Mouse (Mus musculus) stomach, postnatal 0 days (tissue): ENCODE results near the gene Traf3ip1. TPM values are rescaled to one million over a fixed set of nuclear protein-coding genes. Genes with fewer than 3 reads are reported as not detected.
"Not testable (repeated sequence)": the region's sequence is repeated elsewhere in the genome, so short reads cannot be mapped to it uniquely, and the experiment has no call there.

Experiments
- ATAC-seq: fragments of 200-750 bp; cut with Nextera tagmentation; 2 replicates; pipeline ENCODE4 v1.8.0; 2017; ENCODE audit not compliant: low FRiP score, low TSS enrichment
- DNase-seq: peaks from one replicate; pipeline ENCODE4 v3.0.0-alpha.2; 2016; ENCODE audit warnings: low spot score
- H3K27ac ChIP-seq: fragments of 300-500 bp; sonication (generic); replicated peaks from 2 replicates; pipeline ENCODE4 v1.5.1; 2014; ENCODE audit warnings: mild to moderate bottlenecking, control low read depth
- H3K27me3 ChIP-seq: fragments of 300-500 bp; sonication (generic); 2 replicates; pipeline ENCODE4 v1.6.1; 2014; ENCODE audit warnings: low read length; ENCODE audit not compliant: control insufficient read depth, insufficient read depth
- H3K36me3 ChIP-seq: fragments of 300-500 bp; sonication (generic); 2 replicates; pipeline ENCODE4 v1.6.1; 2014; ENCODE audit warnings: low read length, mixed read lengths; ENCODE audit not compliant: control insufficient read depth, insufficient read depth
- H3K4me1 ChIP-seq: fragments of 300-500 bp; sonication (generic); replicated peaks from 2 replicates; pipeline ENCODE4 v1.6.1; 2014; ENCODE audit warnings: antibody characterized with exemption; ENCODE audit not compliant: control insufficient read depth, insufficient read depth
- H3K4me2 ChIP-seq: fragments of 300-500 bp; sonication (generic); replicated peaks from 2 replicates; pipeline ENCODE4 v1.6.1; 2014; ENCODE audit warnings: low read depth, mild to moderate bottlenecking, control low read depth, moderate library complexity
- H3K4me3 ChIP-seq: fragments of 300-500 bp; sonication (generic); 2 replicates; pipeline ENCODE4 v1.5.1; 2014; ENCODE audit warnings: low read depth, low read length, control low read depth
- H3K9ac ChIP-seq: fragments of 300-500 bp; sonication (generic); 2 replicates; pipeline ENCODE4 v1.6.1; 2014; ENCODE audit warnings: mild to moderate bottlenecking, low read length, control low read depth, mixed read lengths
- H3K9me3 ChIP-seq: fragments of 300-500 bp; sonication (generic); 2 replicates; pipeline ENCODE4 v1.6.1; 2016; ENCODE audit warnings: low read length; ENCODE audit not compliant: control insufficient read depth
- CTCF ChIP-seq: IDR thresholded peaks from 2 replicates; pipeline ENCODE4 v1.5.1; 2016; ENCODE audit warnings: antibody characterized with exemption, low read depth, mild to moderate bottlenecking, moderate library complexity
- EP300 ChIP-seq: optimal IDR thresholded peaks from 2 replicates; pipeline ENCODE3; 2016; ENCODE audit warnings: antibody characterized with exemption
- WGBS: fragments of 180-500 bp; shearing (Covaris S2); extraction: QIAGEN DNeasy Blood & Tissue Kit; methylation state at CpG from one replicate; pipeline ENCODE4 v1.1.7; 2014; 5-methylcytosine and 5-hydroxymethylcytosine counted together
- polyA plus RNA-seq: library from polyadenylated mRNA; unstranded; fragments of >200 nt; fragmentation: Nextera tagmentation; extraction: Ambion mirVana; gene quantifications from 2 replicates; pipeline ENCODE4 v1.2.1, GENCODE M21; 2015

Gene Traf3ip1
- polyA plus RNA-seq, 1 experiment from 2014 or later, result 3.0 TPM

DNA sequence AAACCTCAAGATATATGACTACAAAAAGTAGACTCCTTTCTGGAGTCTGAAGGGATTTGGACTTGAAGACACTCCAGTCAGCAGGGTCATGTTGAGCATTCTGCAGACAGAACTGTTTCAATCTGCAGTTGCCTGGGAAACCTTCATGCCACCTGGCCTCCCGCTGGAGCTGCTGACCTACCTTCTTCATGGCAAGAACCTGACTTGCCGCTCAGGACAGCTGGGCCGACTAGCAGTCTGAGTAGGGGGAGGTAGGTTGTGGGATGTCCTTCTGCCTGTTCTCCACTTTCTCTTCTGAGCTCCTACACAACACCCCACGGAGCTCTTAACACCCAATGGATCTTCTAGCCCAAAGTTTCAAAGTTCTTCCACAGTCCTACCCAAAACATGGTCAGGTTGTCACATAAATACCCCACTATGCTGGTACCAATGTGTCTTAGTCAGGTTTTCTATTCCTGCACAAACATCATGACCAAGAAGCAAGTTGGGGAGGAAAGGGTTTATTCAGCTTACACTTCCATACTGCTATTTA lies 24.5 kb upstream of the Traf3ip1 start:
- H3K27me3 ChIP-seq, result no peaks in the 10 kb centered on the region
- no peak overlapping the region for H3K4me2 ChIP-seq
- no peak overlapping the region for H3K27ac ChIP-seq
- H3K36me3 ChIP-seq, result no peaks in the 10 kb centered on the region
- H3K4me3 ChIP-seq, result no peak overlapping the region
- H3K9me3 ChIP-seq, result no peaks in the 10 kb centered on the region
- no peak for ATAC-seq
- 84% methylated on average over 4 of the region's 4 CpGs for WGBS
- H3K4me1 ChIP-seq, result no peaks in the 10 kb centered on the region
- no peak for DNase-seq
- no peak overlapping the region for H3K9ac ChIP-seq
- TF ChIP-seq CTCF, result no peak
- TF ChIP-seq EP300, result no peak

DNA sequence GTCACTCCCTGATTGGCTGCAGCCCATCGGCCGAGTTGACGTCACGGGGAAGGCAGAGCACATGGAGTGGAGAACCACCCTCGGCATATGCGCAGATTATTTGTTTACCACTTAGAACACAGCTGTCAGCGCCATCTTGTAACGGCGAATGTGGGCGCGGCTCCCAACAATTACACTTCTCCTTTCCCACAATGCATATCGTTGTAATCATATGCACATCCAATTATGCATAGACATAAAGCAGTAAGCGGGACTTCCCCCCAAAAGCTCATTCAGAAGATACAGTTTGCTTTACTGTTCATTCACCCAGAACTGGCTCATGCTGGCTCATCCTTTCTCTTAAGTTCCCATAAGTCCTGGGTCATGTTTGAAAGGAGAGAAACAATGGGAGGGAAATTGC lies 16.3 kb upstream of the Traf3ip1 start:
- not testable (repeated sequence) for H3K27ac ChIP-seq, H3K4me2 ChIP-seq, H3K4me1 ChIP-seq, H3K9me3 ChIP-seq, H3K36me3 ChIP-seq, H3K4me3 ChIP-seq, H3K9ac ChIP-seq, ATAC-seq, DNase-seq, H3K27me3 ChIP-seq
- 97% methylated on average over 9 of the region's 13 CpGs for WGBS

DNA sequence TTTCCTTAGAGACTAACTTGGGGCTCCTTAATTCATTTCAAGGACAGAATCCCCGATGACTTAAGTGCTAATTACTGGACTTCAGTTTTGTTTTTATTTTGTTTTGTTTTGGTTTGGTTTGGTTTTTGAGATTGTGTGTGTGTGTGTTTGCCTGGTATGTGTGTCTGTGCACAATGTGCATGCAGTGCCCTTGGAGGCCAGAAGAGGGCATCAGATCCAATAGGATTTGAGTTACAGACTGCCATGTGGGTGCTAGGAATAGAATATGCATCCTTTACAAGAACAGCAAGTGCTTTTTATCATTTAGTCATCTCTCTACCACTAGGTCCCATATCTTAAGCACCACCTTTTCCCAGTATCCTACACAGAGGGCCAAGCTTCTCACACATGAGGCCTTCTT lies 15.5 kb upstream of the Traf3ip1 start:
- TF ChIP-seq EP300 (no peak), CTCF (peak; percentile 32)
- Histone ChIP-seq H3K27me3 (no peaks in the 10 kb centered on the region), H3K4me2 (no peak overlapping the region), H3K9ac (no peak overlapping the region), H3K4me3 (no peak overlapping the region), H3K36me3 (no peaks in the 10 kb centered on the region), H3K4me1 (no peaks in the 10 kb centered on the region), H3K27ac (no peak overlapping the region), H3K9me3 (no peaks in the 10 kb centered on the region)
- no peak for DNase-seq
- no peak for ATAC-seq
- 94% methylated on average over 1 of the region's 1 CpGs for WGBS

DNA sequence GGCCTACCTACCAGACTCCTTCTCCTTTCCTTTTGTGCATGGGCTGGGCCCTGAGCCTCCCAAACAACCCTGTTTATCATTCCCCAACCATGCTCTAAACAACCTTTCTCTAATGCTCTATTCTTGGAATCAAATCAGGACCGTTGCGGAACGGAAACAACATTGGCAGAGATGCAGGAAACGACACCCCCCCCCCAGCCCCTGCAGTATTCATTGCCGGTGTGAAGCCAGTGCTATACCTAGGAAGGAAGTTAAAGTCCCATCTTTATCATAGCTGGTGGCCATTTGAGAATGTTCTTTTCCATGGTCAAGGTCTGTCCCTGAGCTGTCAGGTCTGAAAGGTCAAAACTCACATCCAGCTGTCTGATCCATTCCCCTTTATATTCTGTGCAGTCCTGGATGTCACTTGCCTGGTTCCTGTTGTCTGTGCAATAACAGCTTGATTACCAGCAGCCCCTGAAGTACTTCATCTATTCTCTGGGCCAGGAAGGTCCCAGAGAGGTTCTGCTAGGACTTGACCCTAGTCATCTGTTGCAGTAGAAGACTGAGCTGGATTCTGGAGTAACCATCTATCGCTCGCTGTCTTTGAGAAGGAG lies 11.7 kb upstream of the Traf3ip1 start:
- 51% methylated on average over 7 of the region's 7 CpGs for WGBS
- no peak overlapping the region for H3K4me3 ChIP-seq
- no peaks in the 10 kb centered on the region for H3K27me3 ChIP-seq
- H3K27ac ChIP-seq, result 0 out of 2 replicates have a peak overlapping the region, but pooled peaks have one; percentile 53
- no peaks in the 10 kb centered on the region for H3K9me3 ChIP-seq
- H3K9ac ChIP-seq, result no peak overlapping the region
- ATAC-seq (peak; percentile 19; the same call in 1 of the 2 replicates), DNase-seq (no peak)
- no peaks in the 10 kb centered on the region for H3K4me1 ChIP-seq
- no peak overlapping the region for H3K4me2 ChIP-seq
- TF ChIP-seq CTCF, result no peak
- TF ChIP-seq EP300, result no peak
- no peaks in the 10 kb centered on the region for H3K36me3 ChIP-seq

DNA sequence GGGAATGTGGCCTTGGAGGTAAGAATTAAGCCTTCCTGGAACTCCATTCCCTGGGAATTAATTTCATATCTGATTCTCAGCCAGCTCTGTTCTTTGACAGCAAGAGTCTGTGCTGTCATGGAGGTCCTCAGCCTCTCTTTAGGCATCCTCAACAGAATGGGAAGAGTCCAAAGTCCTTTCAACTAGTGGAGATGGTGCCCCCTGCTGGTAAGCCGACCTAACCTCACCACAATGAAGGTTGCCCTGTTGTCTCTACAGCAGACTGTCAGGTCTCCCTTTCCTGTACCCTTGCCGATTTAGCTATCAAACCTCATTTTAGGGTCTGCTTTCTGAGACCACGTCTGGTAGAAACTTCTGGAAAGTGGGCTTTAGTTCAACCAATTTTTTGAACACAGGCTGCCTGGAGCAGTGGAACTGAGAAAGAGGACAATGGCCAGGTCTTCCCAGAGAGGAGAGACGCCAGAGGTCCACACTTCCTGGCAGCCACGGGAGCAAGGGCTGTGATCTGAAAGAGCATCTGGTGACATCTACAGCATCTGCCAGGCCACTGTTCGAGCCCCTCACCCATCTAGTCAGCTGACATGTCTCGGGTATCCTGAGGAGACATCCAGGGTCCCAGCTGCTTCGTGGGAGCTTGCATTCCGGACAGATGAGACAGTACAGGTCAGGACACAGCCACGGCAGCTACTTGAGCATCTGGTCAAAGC lies 11.0 kb upstream of the Traf3ip1 start:
- H3K4me3 ChIP-seq, result no peak overlapping the region
- ATAC-seq (peak; percentile 81), DNase-seq (peak; percentile 83)
- H3K27ac ChIP-seq, result 0 out of 2 replicates have a peak overlapping the region, but pooled peaks have one; percentile 53
- H3K9me3 ChIP-seq, result no peaks in the 10 kb centered on the region
- no peak overlapping the region for H3K4me2 ChIP-seq
- H3K4me1 ChIP-seq, result no peaks in the 10 kb centered on the region
- H3K27me3 ChIP-seq, result no peaks in the 10 kb centered on the region
- peak; percentile 95 for TF ChIP-seq CTCF
- TF ChIP-seq EP300, result no peak
- H3K36me3 ChIP-seq, result no peaks in the 10 kb centered on the region
- H3K9ac ChIP-seq, result no peak overlapping the region
- 40% methylated on average over 10 of the region's 10 CpGs for WGBS

DNA sequence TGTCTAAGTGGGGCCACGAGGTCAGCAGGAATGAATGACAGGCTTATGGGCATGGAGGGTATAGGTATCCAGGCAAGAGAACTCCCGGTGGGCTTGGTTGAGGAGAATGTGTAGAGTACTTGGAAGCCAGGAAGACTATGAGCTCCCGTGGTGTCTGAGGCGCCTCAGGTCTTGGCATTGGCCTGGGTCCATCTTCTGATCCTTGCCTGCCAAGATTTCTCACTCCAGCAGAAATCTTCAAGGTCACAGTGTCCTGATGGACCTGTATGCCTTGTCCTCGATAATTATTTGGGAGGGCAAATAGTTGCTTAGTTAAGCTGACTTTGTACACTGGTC lies 10.5 kb upstream of the Traf3ip1 start:
- no peak overlapping the region for H3K4me2 ChIP-seq

More for the DNA sequence above, 10.5 kb upstream of the Traf3ip1 start:
- Histone ChIP-seq H3K4me1 (no peaks in the 10 kb centered on the region), H3K27ac (no peak overlapping the region), H3K36me3 (no peaks in the 10 kb centered on the region), H3K9ac (no peak overlapping the region), H3K4me3 (no peak overlapping the region), H3K9me3 (no peaks in the 10 kb centered on the region), H3K27me3 (no peaks in the 10 kb centered on the region)
- DNase-seq (no peak), ATAC-seq (no peak)
- TF ChIP-seq CTCF, result no peak
- TF ChIP-seq EP300, result no peak
- 69% methylated on average over 5 of the region's 5 CpGs for WGBS
